Mouse (Mus musculus) Patski (cell line): ENCODE results near the gene Selenoh. TPM values are rescaled to one million over a fixed set of nuclear protein-coding genes. Genes with fewer than 3 reads are reported as not detected.
A peak's percentile ranks its signal among the peaks of the same experiment; 100 is the strongest.

Source experiments
- ATAC-seq: fragments of 100-300 bp; one replicate; pipeline ENCODE4 v1.8.0; 2021
- CTCF ChIA-PET: fragments of 350-600 bp; sonication (Branson Sonifier 250); formaldehyde crosslinking; loops from one replicate; lab custom pipeline; 2022; ENCODE audit warnings: inconsistent platforms; lab: Charles Lee
- POLR2A ChIA-PET: fragments of 350-600 bp; sonication (Branson Sonifier 250); formaldehyde crosslinking; loops from one replicate; lab custom pipeline; 2022; ENCODE audit warnings: antibody characterized with exemption, inconsistent platforms; lab: Charles Lee
- DNase-seq: peaks from one replicate; pipeline ENCODE4 v3.0.0-alpha.2; 2011; ENCODE audit warnings: low read depth, low spot score
- H3K27me3 ChIP-seq: fragments of 371-371 bp; one replicate; pipeline ENCODE4 v1.5.1; 2021
- CTCF ChIP-seq: fragments of 100-300 bp; IDR thresholded peaks from one replicate; pipeline ENCODE4 v1.5.1; 2021
- in situ Hi-C: fragments of 300-500 bp; cut with MboI; formaldehyde crosslinking; loops from 3 replicates; pipeline ENCODE4 v1.11.1; 2018; ENCODE audit warnings: low pct_unique_long_range_greater_than_20kb, mixed read lengths
- polyA plus RNA-seq: library from polyadenylated mRNA; unstranded; gene quantifications from one replicate; pipeline ENCODE4 v1.2.3, GENCODE M21; 2021

Selenoh gene
- 60.4 TPM for polyA plus RNA-seq

DNA sequence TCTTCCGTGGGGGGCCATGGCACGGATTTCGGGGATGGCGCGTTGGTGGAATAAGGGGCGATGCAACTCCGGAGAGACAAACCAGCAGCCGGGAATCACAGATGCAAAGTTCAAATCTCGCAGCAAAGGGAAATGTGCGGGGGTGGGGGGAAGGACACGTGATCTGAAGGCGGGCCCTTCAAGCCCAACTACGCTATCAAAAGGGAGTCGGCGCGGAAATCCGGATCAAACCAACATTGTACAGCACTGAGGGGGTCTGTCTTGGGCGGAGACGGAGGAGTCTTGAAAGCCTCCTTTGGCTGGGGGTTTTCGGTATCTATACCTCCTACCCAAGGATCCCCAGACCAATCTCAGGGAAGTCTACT lies at the start of gene Selenoh:
Gene Selenoh (minus strand): TSS at position 202 of the 365 bp plus-strand sequence.
- in situ Hi-C loops = no loop called here
- POLR2A ChIA-PET = no interaction called here
- TF ChIP-seq CTCF = no peak
- H3K27me3 ChIP-seq = no peaks in the 10 kb centered on the region
- CTCF ChIA-PET = interaction anchor here (1.5 kb wide), 1 partner anchor 14 kb away, joined by 4 read pairs; no protein-coding TSS in a partner anchor
- ATAC-seq = peak; percentile 57
- no peak for DNase-seq

DNA sequence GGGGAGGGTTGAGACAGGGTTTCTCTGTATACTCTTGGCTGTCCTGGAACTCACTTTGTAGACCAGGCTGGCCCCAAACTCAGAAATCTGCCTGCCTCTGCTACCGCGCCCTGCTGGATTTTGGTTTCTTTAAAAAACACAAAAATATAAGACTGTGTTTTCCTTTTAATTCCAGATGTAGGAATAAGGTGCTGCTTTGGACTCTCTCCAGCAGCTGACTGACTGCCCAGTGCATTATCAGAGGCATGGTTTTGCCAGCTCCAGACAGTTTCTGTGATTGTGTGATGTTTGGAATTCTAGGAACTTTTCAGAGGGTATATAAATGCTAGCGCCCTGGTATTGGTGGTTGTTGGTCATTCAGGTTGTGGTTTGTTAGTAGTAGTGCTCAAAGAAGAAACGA lies 46.8 kb upstream of the Selenoh start:
- no peak for TF ChIP-seq CTCF
- H3K27me3 ChIP-seq = no peaks in the 10 kb centered on the region
- in situ Hi-C loops = no loop called here
- ATAC-seq (no peak), DNase-seq (no peak)
- CTCF ChIA-PET = no interaction called here
- POLR2A ChIA-PET = interaction anchor here (0.6 to 1.6 kb wide), 2 partner anchors 9 to 1102 kb away, joined by 3 to 4 read pairs; no protein-coding TSS in a partner anchor

DNA sequence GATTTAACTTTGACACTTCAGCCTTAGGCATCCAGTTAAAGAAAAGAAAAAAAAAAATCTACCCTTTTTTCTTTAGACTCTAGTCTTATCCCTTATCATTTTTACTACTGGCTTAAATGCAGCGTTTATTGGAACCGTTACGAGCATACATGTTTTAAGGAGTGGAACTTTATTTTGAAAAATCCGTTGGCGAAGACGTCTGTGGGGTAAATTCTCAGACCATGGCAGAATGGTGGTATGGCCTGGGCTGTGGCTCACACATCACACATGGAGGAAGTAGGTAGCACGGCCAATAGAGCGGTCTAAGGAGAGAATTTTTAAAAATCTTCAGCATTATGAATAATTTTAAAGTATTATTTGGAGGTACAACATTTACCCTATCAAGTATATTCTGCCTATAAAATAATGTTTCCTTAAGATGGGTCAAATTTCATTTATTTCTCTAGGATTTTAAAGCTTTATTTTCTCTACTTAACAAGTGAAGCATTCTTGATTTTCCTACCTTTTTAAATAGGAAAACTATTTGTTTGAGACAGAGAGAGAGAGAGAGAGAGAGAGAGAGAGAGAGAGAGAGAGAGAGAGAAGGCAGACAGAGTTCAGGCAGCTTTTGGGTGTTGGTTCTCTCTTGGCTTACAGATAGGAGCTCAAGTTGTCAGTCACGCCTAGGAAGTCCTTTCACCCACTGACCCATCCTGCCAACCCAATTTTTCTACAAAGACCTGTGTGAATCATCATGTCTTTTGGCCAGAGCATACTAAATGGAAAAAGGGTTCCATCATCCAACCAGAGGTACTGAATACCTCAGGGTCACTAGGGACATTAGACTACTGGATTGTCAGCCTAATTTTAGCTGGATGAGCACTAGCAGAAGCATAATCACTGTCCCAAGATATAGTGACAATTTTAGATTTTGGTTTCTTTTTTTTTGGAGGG lies 46.1 kb upstream of the Selenoh start:
- H3K27me3 ChIP-seq = no peaks in the 10 kb centered on the region
- DNase-seq (no peak), ATAC-seq (no peak)
- in situ Hi-C loops = no loop called here
- POLR2A ChIA-PET = interaction anchor here (0.5 to 1.6 kb wide), 4 partner anchors 10 to 1101 kb away, joined by 3 to 4 read pairs (median 3); no protein-coding TSS in a partner anchor
- no peak for TF ChIP-seq CTCF
- CTCF ChIA-PET = interaction anchor here (0.9 kb wide), 1 partner anchor 42 kb away, joined by 4 read pairs; no protein-coding TSS in a partner anchor

DNA sequence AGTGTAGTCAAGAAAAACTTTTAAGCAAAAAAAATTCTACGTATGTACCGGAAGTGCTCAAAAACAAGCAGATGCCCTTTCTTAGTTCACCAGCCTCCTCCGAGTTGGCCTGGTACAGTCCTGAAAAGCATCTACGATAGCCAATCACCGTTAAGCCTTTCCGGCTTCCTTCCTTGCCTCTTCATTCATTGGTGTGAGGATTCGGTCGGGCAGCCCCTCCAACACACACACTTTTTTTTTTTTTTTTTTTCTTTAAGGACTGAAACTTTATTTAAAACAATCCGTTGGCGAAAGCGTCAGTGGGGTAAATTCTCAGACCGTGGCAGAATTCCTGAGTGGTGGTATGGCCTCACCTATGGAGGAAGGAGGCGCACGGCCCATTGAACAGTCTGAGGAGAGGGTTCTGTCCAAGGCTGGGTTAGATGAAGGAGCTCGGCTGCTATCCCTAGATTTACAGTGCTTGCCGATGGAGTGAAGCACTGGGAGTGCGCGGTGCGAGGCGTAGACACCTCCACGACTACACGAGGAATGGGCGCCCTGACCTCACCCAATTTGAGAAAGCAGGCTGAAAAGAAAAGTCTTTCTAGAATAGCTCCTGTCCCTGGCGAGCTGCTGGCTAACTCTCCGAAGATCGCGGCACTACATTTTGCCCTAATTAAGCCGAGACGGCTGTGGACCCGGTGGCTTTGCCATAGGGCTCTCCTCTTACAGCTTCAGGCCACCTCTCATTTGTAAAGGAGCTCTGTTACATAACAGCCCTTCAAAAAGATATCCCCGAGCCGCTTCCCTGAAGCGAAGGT lies 45.2 kb upstream of the Selenoh start:
- DNase-seq (no peak), ATAC-seq (peak; percentile 98)
- ChIA-PET CTCF (interaction anchor here (0.9 kb wide), 1 partner anchor 43 kb away, joined by 4 read pairs; no protein-coding TSS in a partner anchor), POLR2A (interaction anchor here (0.5 to 1.6 kb wide), 2 partner anchors 11 to 38 kb away, joined by 3 to 4 read pairs; no protein-coding TSS in a partner anchor)
- in situ Hi-C loops = no loop called here
- no peak for TF ChIP-seq CTCF
- H3K27me3 ChIP-seq = no peaks in the 10 kb centered on the region

DNA sequence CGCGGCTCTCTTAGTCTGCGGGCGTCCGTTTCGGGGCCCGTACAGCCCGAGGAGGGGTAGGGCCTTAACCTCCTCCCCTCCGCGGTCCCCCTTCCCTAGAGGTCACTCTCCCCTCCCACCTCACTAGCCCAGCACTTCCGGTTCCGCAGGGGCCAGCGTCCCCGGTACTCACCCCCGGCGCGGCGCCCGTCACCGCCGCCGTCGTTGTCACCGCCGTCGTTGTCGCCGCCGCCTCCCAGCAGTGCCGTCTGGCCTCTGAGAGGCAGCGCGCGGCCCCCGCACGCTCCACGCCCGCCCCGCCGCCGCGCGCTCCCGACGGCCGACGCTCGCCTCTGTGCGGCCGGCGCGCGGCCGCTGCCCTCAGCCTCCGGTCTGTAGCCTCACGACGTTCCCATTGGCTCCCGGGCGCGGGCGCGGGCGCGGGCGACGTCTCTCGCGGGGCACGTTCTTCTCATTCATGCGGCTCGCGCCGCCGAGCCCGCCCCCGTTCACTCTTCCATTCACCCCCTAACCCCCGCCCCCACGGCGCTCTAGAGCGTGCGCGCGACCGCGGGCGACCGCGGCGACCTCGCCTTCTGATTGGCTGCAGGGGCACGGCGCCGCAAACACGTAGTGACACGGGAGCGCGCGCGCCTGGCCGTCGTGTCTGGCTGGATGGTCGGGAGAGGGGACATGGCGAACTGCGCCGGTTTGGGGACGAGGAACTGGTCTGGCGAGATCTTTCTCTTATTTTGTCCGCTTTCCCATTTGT lies 44.4 kb upstream of the Selenoh start, which contains the start of gene Zdhhc5:
Gene Zdhhc5 (minus strand): TSS at position 370 of the 751 bp plus-strand sequence.
- POLR2A ChIA-PET = interaction anchor here (1.6 kb wide), 1 partner anchor 11 kb away, joined by 5 read pairs; no protein-coding TSS in a partner anchor
- CTCF ChIA-PET = no interaction called here
- DNase-seq = peak; percentile 95
- peak; percentile 82 for ATAC-seq
- no peaks in the 10 kb centered on the region for H3K27me3 ChIP-seq
- in situ Hi-C loops = no loop called here
- TF ChIP-seq CTCF = no peak

DNA sequence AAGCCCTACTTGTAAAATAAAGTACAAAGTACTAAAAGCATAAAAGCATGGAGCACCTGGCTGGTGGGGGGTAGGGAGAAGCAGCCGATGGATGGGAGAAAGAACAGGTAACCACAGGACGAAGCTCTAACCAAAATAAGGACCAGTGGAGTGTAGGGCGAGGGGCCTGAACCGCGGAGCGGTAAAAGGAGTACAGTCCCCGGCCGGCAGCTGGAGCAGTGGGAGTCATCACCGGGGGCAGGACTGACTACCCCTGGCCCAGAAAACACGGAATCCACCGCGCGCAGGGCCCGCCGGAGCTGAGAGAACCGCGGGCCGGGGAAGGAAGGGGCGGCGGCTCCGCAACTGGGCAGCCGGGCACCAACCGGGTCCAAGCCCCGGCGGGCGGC lies 43.8 kb upstream of the Selenoh start:
- in situ Hi-C loops = no loop called here
- no peak for TF ChIP-seq CTCF
- DNase-seq = no peak
- H3K27me3 ChIP-seq = no peaks in the 10 kb centered on the region
- ATAC-seq = no peak
- ChIA-PET POLR2A (interaction anchor here (1.6 kb wide), 1 partner anchor 10 kb away, joined by 5 read pairs; no protein-coding TSS in a partner anchor), CTCF (interaction anchor here (0.8 kb wide), 1 partner anchor 19 kb away, joined by 3 read pairs; no protein-coding TSS in a partner anchor)

DNA sequence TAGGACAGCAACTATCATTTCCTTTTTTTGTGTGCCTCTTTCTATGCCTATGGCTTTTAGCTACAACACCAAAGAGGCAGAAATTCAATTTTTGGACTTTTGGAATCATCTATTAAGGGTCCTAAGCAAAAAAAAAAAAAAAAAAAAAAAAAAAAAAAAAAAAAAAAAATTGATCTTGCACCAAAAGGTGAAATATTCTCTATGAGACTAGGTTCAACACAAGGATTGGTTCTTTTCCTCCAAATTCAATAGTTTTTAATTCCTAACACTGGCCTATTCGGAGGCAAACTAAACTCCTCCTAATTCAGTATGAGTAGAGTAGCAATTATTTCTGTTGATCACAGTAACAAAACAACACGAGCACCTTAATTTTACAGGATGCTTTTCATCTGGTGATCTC lies 41.3 kb upstream of the Selenoh start:
- ChIA-PET POLR2A (interaction anchor here (0.7 kb wide), 3 partner anchors 79 to 99 kb away, joined by 4 to 8 read pairs (median 4); no protein-coding TSS in a partner anchor), CTCF (interaction anchor here (1.4 kb wide), 1 partner anchor 11 kb away, joined by 4 read pairs; no protein-coding TSS in a partner anchor)
- in situ Hi-C loops = no loop called here
- no peak for TF ChIP-seq CTCF
- DNase-seq (no peak), ATAC-seq (no peak)
- H3K27me3 ChIP-seq = no peaks in the 10 kb centered on the region

DNA sequence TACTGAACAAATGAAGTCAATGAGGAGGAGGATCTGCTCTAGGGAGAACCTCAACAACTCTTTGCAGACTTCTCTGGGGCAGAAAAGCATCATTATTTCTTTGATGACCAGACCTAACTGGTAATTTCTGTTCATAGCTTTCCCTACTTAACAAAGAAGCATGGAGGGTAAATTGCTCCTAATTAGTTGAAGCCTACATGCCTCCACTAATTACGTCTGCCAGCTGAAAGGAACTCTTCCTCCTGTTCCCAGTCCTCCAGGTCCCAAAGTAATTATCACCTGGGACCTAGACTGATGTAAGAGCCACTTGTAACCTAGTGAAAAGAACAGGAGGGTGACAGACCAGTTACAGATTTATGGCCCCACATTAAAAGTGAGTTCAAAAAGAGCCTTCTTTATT lies 37.0 kb upstream of the Selenoh start:
- POLR2A ChIA-PET = no interaction called here
- no peaks in the 10 kb centered on the region for H3K27me3 ChIP-seq
- TF ChIP-seq CTCF = no peak
- ATAC-seq (no peak), DNase-seq (no peak)
- CTCF ChIA-PET = interaction anchor here (2.3 kb wide), 1 partner anchor 11 kb away, joined by 10 read pairs; no protein-coding TSS in a partner anchor
- in situ Hi-C loops = no loop called here

DNA sequence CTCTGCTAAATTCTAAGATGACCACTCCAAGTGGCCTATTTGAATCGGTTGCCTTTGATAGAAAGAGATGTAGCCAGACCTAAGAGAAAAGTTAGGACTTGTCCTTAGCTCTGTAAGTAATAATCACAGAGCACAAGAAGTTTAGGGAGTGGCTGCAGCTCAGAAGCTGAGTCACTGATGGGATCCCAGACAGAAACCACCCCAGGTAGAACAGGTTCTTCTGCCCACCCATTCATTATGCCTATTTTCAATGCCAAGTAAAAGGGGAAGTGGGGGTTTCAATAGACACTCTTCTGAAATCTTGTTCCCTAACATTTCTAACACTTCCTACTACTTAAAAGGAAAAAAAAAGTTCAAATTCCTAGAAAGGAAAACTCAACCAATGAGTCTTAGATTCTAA lies 34.7 kb upstream of the Selenoh start:
- CTCF ChIA-PET = interaction anchor here (2.3 kb wide), 1 partner anchor 10 kb away, joined by 7 read pairs; no protein-coding TSS in a partner anchor
- TF ChIP-seq CTCF = no peak
- POLR2A ChIA-PET = interaction anchor here (1.2 to 1.7 kb wide), 2 partner anchors 9 to 10 kb away, joined by 4 to 5 read pairs; no protein-coding TSS in a partner anchor
- no peaks in the 10 kb centered on the region for H3K27me3 ChIP-seq
- ATAC-seq (no peak), DNase-seq (no peak)
- in situ Hi-C loops = no loop called here
